Mouse (Mus musculus) gastrocnemius, postnatal 36 days (tissue): Measurements from ENCODE around the gene Tcstv1. TPM values are rescaled to one million over a fixed set of nuclear protein-coding genes. Genes with fewer than 3 reads are reported as not detected.
"Not testable (repeated sequence)": the region's sequence is repeated elsewhere in the genome, so short reads cannot be mapped to it uniquely, and the experiment has no call there.

Source experiments
- DNase-seq, 2 experiments: peaks; one replicate each; pipeline ENCODE4 v3.0.0; 2022
- intact Hi-C: fragments of 180-260 bp; cut with DNase I; formaldehyde crosslinking; loops from one replicate; pipeline ENCODE4 v1.15.1; 2025
- long read RNA-seq, 2 experiments: library from polyadenylated mRNA; stranded (forward); transcript quantifications; one replicate each; pipeline ENCODE4 v2.0.0; 2021
- total RNA-seq, 2 experiments: library from RNA; stranded (reverse); gene quantifications; 2 replicates each; pipeline ENCODE4 v1.2.3; 2021

Gene Tcstv1
- not detected for total RNA-seq
- long read RNA-seq, experiment 1, result 0 reads
- long read RNA-seq, experiment 2, result 0 reads

DNA sequence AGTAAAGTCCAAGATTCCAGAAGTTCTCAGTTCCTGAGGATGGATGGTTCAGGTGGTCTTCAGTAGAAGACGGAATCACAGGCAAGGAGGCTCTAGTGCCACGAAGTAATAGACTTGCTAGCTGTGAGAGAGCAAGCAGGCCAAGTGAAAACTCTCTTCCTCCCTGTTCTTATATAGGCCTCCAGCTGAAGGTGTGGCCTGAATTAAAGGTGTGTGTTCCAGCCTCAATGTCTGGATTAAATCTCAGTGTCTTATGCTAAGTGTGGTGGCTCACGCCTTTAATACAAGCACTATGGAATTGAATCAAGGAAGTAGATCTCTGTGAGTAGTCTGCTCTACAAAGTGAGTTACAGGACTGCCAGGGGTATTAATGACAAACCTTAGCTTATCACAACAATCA, at the start of gene Tcstv1:
Tcstv1 (minus strand) TSS at position 101 of the 400 bp plus-strand sequence.
- intact Hi-C loops, DNase-seq: not testable (repeated sequence)

DNA sequence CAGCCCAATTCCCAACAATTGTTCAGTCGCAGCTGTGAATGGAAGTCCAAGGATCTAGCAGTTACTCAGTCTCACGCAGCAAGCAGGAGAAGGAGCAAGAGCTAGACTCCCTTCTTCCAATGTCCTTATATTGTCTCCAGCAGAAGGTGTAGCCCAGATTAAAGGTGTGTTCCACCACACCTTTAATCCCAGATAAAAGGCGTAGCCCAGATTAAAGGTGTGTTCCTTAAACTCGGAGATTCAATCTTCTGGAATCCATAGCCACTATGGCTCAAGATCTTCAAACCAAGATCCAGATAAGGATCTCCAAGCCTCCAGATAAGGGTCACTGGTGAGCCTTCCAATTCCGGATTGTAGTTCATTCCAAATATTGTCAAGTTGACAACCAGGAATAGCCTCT, 34.6 kb upstream of the Tcstv1 start, which contains the start of gene Gm21761:
Gm21761 (minus strand) TSS at position 101 of the 400 bp plus-strand sequence.
- intact Hi-C loops, DNase-seq: not testable (repeated sequence)

DNA sequence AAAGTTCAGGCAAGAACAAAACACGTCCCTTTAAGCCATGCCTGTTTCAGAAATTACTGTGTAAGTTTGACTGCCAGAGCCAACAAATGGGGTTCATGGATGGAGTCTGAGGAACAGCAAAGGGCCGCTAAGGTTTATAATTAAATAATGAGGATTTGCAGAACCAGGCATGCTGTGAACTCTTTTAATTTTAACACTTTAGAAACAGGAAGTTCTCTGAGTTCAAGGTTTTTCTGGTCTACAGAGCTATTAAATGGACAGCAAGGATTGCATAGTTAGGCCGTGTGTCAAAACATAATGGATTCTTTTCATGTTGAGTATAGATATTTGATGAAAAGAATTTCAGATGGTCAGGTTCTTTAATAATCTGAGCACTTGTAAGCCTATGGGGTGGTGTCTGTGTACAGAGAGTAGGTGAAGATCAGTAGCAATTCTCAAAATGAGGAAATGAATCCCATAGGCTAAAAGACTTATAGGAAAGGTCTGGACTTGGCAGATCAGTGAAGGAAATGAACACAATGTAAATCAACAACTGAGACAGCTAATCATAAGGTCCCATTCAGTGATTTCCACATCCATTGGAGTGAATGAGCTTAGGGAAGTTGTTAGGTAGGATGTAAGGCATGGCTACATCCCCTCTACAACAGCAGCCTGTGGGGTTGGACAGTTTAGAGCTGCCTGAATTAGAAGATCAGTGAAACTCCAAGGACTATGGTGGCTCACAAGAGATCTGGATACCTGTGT, 30.2 kb upstream of the Tcstv1 start:
- intact Hi-C loops, DNase-seq: not testable (repeated sequence)

DNA sequence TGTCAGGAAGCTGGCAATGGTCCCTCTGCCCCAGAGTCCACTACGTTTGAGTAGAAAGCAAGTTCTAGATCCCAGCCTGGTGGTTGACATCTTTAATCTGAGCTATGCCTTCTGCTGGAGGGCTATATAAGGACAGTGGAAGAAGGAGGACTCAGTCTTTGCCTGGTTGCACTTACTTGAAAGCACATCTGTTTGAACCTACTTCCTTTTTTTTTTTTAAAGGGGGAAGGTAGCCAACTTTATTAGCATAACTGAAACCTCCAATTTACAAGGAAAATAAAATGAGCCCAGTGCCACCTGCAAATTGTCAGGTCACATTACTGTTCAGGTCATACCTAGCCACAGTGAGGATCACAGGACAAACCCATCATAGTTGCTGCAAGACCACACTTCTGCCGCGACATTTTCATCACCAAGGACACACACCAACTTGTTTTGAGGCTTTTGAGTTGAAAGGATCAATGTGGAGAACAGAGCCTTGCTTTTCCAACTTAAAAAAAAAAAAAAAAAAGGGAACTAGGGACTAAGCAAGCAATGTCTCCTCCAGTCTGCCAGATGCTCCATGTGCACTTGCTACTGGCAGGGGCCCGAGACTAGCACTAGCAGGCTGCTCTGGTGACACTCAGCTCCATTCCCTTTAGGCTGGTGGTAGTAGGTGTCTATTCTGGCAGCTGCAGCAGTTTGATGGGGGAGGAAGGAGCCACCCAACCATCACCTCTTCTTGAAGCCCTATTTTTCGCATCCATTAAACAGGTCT, 22.6 kb upstream of the Tcstv1 start:
- DNase-seq, intact Hi-C loops: not testable (repeated sequence)

DNA sequence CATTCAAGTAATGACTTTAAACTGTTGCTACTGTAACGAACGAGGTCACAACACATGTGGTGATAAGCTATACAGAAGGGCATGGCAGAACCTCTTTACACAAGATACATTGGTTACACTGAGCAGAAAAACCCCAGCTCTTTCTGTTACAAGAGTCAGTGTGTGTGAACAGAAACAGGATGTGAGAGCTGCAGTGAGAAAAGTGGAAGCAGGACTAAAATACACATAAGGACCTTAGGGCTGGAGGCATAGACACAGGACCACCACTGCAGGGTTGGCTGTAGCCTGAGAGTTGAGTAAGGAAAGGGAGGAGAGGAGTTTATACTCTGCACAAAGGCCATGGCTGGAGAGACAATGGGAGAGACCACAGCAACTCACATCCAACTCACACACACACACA, 21.9 kb upstream of the Tcstv1 start:
- intact Hi-C loops, DNase-seq: not testable (repeated sequence)

DNA sequence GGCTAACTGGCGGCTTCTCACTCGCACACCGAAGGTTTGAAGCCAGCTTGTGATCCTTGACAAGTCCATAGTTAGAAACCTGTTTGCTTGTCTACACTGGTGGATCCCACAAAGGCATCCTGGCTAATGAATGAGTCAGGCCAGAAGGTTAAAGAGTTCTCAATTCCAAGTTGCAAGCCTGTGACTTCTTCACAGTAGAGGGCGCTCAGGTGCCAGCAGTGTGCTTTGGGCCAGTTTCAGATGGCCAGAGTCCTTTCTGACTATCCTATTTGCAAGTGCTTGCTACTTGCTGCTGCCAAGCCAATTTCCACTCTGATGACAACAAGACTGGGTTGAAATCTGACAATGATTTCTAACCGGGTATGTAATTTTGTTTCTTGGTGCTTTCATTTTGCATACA, 4.0 kb upstream of the Tcstv1 start:
- intact Hi-C loops, DNase-seq: not testable (repeated sequence)

DNA sequence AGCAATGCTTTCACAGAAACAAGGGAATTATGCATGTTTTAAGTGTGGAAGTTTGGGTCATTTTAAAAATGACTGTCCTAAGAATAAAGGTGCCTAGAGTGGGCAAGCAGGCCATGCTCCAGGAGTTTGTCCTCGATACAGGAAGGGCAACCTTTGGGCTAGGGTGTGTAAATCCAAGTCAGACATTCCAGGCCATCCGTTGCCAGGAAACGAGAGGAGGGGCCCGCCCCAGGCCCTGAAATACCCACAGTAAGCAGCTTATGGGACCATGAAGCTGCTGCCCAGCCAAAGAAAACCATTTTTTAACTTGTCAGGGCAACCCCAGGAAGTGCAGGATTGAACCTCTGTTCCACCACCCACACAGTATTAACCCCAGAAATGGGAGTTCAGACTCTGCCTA, 7.7 kb downstream of the Tcstv1 start:
- intact Hi-C loops, DNase-seq: not testable (repeated sequence)

DNA sequence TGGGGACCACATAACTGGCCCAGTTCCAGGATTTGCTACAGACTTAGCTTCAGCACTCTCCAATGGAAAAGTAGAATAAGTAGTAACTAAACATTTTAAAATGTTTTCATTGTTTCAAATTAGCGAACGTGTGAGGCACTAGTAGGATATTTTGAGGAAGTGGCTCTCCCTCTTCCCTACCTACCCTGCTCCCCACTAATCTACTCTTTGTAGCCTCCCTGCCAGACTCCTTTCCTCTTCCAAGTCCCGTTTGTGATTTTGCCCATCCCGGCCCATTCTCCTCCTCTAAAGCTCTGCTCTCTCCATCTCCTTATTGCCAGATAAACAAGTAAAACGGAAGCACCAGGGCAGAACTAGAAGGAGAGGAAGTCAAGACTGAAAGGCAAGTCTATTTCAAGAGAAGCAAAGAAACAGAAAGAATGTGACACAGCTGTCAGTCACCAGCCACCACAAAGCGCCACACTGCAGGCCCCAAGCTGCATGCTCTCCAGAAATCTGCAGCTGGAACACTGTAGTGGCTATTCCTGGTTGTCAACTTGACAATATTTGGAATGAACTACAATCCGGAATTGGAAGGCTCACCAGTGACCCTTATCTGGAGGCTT, 30.1 kb downstream of the Tcstv1 start:
- intact Hi-C loops, DNase-seq: not testable (repeated sequence)

DNA sequence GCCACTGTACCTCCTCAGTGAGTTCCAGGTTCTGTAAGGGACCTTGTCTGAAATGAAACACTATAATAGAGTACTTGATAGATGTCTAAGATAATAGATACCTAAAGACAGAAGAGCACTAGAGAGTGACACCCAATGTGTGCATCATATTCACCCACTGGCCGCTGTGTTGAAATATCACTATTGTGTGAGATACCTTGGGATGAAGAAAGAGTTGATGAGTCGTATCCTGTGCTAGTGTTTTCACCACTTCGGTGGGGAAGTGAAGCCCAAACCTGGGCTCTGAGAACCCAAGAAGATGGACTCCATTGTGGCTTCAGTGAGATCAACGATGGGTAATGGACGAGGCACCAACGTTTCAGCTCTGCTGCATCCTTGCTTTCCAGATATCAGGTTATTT, 32.2 kb downstream of the Tcstv1 start:
- DNase-seq, intact Hi-C loops: not testable (repeated sequence)

Other genes starting within 250 kb of the Tcstv1 start
- gene Hmgcs1, start 204.4 kb downstream of the Tcstv1 start, total RNA-seq, result 10 to 100 TPM; 25.6 to 28.7 TPM
- 1 to 10 TPM in 1 of 2 experiments, under 1 TPM in 1; 0.76 to 1.3 TPM for gene Nim1k, start 138.9 kb downstream of the Tcstv1 start, total RNA-seq
- gene Zfp131, start 103.9 kb downstream of the Tcstv1 start, total RNA-seq, result 10 to 100 TPM; 19.1 to 19.2 TPM
- not detected for gene AF067063, start 64.6 kb downstream of the Tcstv1 start, total RNA-seq
- not detected for gene D13Ertd608e, start 58.8 kb downstream of the Tcstv1 start, total RNA-seq
- gene Gm21761, start 34.5 kb upstream of the Tcstv1 start, total RNA-seq, result not detected
- not detected for gene B020031M17Rik, start 56.0 kb upstream of the Tcstv1 start, total RNA-seq
- gene Gm36079, start 132.2 kb upstream of the Tcstv1 start, total RNA-seq, result not detected
- gene Gm21188, start 157.4 kb upstream of the Tcstv1 start, total RNA-seq, result under 1 TPM in 1 of 2 experiments, not detected in 1; 0.17 TPM
- not detected for gene Gm20767, start 245.5 kb upstream of the Tcstv1 start, total RNA-seq